Mouse (Mus musculus) thymus, postnatal 0 days (tissue): ENCODE measurements around the gene Parvb. TPM values are rescaled to one million over a fixed set of nuclear protein-coding genes. Genes with fewer than 3 reads are reported as not detected.

Source experiments
- DNase-seq: peaks from one replicate; pipeline ENCODE4 v3.0.0-alpha.2; 2015; ENCODE audit warnings: low spot score
- polyA plus RNA-seq: library from polyadenylated mRNA; unstranded; fragments of >200 nt; fragmentation: Nextera tagmentation; extraction: Ambion mirVana; gene quantifications from 2 replicates; pipeline ENCODE4 v1.2.1, GENCODE M21; 2015

Gene Parvb
- polyA plus RNA-seq, result 2.8 and 3.1 TPM in 2 replicates

DNA sequence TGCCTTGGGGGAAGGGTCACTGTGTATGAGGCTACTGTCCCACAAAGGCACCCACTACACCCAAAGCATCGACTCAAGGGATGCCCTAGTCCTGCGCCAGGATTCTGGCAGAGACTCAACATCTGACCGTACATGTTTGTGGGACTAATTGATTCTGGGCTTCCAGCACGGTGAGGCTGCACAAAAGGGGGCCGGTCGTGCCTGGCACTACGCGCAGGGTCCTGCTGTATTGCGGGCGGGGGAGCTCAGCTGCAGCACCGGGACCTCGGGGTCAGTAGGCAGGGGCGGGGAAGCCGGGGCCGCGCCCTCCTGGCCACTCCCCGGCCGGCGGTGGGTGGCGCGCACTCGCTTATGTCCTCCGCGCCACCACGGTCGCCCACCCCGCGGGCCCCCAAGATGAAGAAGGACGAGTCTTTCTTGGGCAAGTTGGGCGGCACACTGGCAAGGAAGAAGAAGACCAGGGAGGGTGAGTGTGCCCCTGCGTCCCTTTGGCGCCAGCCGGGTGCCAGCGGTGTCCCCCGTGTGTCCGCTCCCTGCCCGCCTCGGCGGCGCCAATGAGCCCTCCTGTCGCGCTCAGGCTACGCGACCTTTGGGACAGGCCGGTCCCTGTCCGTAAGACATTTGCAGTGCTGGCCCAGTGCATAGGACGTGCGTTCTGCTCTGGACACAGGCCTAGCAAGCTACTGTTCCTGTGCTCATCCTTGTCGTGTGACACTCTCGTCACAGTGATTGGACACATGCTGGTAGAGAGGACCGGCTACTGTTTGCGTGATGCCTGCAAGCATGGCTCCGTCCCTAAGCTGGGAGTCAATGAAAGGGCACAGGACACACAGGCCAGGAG lies at the start of gene Parvb:
Gene Parvb (plus strand): TSS at position 323 of the 841 bp plus-strand sequence.
- no peak for DNase-seq

DNA sequence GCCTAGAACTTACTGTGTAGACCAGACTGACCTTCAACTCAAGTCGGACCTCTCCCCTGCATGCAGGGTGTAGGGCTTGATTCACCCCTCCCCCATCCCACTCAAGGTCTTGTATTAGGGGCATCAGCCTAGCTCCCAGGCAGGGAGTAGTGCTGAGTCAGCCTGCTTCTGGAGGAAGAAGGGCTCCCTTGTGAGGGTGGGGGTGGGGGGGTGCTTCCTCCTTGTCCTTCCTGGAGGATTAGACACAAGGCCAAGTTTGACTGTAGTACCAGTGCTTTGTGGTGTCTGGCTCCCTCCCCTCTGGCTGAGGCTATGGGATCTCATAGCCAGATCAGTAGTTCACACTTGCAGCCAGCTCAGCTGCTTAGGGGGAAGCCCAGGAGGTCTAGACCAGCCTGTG lies 47.9 kb upstream of the Parvb start:
- DNase-seq, result no peak

DNA sequence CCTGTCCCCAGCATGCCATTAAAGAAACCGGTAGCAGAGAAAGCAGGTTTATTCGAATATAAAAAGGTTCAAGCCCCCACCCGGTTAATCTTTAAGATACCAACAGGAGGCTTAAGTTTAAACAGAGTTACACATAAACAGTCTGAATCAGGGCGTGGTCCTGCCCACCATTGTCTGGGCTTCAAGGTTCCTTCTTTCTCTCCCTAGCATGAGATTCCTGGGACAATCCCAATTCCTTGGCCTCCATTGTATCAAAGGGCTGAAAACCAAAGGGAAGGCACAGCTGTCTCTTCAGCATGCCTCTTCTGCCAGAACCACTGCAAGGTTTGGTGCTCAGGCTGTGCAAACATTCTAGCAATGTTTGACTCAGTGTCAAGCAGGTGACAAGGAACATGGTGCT lies 45.6 kb upstream of the Parvb start:
- no peak for DNase-seq

DNA sequence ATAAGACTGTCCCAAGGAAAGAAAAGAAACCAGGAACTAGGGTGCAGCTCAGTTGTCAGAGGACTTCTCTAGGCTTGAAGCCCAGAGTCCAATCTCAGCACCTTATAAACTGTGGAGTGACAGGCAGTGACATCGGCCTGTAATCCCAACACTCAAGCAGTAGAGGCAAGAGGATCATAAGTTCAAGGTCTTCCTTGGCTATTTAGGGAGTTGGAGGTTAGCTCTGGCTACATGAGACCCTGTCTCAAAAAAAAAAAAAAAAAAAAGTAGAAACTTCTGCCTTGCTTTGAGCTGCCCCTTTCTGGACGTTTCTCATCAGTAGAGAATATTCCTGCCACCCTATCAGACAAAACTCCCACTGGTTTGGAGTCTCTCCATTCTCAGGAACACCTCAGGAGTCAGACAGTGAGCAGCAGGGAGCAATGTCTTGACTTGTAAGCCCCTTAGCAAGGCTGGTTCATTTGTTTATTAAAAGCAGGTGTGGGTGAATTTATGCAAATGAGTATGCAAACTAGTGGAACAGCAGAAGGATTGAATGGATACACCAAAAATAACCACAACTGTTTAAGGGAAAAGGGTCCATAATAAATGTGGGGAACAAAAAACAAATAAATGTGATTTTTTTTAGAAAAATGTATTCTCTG lies 42.8 kb upstream of the Parvb start:
- DNase-seq, result no peak

DNA sequence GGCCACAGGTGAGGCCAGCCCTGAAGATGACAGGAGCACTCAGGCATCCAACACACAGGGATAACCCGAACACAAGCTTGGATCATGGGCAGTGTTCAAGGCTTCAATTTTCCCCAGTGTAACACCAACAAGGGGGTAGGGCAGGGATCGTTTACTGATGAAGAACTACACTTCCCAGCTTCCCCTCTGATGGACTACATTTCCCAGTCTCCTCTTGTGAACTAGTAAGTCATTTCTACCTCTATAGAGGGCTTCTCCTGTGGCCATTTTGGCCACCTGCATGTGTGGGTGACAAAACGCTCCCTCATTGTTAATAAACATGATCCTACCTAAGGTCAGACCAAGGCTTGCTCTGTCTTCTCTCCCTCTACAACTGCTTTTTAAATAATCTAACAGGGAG lies 42.0 kb upstream of the Parvb start:
- peak; percentile 39 for DNase-seq

DNA sequence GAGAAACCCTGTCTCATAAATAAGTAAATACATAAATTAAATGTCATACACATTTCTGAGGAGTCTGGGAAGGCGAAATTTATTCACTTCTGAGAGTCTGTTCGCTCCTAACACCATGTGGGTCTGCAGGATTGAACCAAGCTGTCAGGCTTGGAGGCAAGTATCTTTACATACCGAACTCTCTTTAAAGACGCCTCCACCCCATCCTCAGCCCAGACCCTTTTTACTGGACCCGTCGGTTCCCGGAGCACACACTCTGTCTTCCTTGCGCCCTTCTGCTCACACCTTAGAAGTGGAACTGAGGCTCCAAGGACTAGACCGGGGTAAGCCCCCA lies 40.2 kb upstream of the Parvb start:
- DNase-seq, result no peak

DNA sequence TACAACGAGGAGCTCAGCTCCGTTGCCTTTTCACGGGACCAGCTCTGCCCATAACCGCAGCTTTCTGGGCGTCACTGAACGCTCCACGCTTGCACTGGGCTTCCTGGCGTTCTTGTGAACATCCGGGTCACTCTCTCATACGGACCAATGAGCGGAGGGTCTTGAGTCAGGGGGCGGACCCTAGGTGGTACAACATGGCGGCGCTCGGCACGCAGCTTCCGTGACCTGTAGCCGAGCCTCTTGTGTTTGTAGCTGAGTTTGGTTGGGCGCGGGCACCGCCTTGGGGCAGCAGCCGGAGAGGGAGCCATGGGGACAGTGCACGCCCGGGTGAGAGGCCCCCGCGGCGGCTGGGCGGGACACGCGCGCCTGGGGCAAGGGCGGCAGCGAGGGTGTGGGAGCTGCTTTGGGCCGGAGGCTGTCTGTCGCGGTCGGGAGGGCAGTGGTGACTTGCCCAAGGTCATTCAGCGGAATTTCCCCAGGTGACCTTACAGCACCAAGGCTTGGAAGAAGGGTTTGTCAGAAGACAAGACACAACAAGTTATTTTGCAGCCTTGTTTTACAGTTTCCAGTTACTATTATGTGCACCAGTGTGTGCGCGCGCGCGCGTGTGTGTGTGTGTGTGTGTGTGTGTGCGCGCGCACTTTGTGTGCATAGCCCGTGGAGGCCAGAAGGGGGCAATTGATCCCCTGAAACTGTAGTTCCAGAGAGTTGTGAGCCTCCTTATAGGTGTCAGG lies 39.6 kb upstream of the Parvb start, which contains the start of gene Samm50:
Gene Samm50 (plus strand): TSS at position 184 of the 734 bp plus-strand sequence.
- DNase-seq, result peak; percentile 95

DNA sequence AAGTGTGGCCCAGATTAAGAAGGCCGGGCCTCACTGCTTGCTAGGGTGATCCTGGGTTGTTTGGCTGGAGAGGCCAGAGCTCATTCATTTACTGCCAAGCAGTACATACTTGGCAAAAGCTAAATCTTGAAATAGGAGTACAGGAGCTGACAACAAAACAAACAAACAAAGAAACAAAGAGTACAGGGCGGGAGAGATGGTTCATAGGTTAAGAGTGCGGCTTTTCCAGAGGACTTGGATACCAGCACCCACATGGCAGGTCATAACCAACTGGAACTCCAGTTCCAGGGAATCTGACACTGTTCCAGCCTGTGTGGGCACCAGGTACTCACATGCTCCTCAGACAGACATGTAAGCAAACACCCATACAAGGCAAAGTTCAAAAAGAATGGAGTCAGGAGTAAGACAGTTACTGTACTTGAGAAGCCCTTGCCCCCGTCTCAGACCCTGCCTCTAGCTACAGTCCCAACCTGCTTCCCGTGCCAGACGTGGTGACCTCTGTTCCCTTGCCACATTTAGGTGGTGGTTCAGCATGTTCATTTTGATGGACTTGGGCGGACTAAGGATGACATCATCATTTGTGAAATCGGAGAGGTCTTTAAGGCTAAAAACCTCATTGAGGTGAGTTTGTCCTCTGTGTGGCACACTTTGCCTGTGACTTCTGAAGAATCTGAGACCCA lies 35.2 kb upstream of the Parvb start:
- no peak for DNase-seq

DNA sequence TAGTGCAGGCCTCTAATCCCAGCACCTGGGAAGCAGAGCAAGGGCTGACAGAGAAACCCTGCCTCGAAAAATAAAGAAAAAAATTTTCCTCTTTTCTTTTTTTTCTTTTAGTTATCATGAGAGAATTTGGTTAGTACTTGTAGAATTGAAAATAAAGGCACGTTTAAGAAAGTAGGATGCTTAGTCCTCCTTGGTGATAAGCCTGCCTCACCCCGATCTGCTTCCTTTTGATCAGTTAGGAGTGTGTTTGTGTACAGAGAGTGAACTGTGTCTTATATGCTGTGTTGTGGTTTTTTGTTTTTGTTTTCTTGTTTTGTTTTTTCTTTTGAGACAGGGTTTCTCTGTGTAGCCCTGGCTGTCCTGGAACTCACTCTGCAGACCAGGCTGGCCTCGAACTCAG lies 24.5 kb upstream of the Parvb start:
- DNase-seq, result no peak

DNA sequence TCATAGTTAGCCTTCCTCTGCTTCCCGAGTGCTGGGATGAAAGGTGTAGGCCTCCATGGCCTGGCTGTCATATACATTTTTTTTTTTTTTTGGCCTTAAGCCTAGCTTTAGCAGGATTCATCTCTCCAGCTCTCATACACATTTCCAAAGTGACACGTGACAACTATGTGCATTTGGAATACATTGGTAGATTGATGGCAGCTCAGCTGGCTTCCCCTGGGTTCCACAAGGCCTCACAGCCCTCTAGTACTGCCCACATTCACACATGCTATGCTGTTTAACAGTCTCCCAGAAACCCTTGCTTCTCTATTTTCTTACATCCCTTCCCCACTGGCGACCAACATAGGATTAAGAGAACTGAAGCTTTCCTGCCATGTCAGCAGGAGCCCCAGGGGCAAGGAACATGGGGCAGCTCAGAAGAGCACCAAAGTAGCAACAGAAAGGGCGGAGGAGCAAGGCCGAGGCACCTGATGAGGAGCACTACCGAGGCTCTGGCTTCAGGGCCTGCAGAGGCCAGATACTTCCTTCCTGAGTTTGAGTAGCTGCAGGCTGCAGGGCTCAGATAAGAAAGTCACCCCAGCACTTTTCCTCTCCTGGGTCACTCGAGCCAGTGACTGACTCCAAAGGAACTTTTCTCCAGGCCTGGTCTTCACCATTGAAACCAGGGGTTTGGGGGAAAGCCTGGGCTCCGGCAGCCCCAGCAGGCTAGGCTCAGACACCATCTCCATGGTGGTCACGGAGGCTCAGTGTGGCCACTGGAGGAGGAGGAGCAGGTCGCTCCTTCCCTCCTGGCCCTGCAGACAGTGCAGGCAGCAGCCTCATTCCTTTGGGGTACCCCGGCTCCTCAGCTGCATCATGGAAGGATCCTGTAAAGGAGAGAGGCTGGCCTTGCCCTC lies 22.1 kb upstream of the Parvb start:
- no peak for DNase-seq

DNA sequence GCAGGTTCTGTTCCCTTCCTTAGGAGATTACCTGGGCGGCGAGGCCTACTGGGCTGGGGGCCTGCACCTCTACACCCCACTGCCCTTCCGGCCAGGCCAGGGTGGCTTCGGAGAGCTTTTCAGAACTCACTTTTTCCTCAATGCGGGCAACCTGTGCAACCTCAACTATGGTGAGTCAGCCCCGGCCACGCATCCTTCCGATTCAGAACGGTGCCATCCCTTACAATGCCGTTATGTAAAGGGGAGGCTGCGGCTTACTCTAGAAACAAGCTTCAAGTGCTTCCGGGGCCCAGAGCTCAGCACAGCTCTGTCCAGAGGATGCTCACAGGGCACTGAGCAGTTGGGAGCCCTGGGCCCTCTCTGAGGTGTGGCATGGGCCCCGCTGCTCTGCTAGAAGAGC lies 21.4 kb upstream of the Parvb start:
- DNase-seq, result no peak

DNA sequence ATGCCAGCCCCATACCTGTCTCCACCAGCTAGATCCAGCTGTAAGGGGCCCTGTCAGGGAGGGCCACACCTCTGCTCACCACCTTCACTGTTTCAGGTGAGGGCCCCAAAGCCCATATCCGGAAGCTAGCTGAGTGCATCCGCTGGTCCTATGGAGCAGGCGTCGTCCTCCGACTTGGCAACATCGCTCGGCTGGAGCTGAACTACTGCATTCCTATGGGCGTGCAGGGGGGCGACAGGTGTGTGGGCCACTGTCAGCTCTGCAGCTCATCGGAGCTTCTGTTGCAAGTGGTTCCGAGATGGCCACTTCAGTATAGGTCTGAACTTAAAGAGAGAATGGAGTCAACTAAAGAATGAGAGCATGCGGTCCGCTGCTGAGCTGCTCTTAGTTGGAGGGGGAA lies 20.9 kb upstream of the Parvb start:
- DNase-seq, result no peak

DNA sequence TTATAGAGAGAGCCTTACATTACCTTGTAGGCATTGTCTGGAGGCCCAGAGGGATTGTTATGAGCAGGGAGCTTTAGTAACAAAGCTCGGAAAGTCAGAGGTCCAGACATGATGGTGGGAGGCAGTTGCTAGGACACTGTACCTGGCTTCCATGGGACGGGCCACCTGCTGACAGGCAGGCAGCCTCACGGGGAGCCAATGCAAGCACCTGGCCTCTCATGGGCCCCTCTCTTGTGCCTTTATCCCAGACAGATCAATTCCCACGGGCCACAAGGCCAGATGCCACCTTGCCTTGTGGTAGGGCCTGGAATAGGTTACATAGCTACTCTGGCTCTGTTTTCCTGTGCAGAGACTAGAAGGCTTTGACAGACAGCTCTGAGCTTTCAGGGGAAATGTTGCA lies 20.3 kb upstream of the Parvb start:
- no peak for DNase-seq

DNA sequence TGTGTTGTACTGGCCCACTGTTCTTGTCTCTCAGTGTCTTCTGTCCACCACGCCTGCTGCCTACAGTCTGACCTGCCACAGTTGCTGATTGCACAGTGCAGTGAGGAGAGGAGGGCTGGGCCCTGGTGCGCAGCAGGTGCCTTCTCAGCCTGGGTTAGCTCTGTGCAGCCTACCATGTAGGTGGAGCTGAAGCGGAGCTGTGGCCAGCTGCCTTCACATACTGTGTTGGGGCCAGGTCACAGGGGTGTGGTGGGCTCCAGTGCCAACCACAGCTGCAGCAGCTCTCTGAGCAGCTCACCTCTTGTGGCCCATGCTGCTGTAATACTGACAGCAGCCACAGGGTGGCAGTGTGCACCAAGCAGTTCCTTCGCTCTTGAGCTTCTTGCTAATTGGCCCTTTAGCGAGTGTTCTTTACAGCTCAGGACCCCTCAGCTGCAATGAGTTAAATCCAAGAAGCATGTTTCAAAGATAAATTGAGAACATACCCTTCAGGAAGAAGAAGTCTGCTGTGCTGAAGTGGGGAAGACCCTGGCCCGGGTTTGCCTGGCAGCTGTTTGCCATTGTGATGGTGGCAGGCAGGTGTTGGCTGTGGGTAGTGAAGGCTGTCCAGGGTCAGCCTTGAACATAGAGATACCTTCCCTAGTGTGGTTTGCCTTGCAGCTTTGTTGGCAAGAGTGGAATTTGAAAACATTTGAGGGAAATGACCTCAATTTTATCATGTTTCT lies 19.6 kb upstream of the Parvb start:
- peak; percentile 89 for DNase-seq

DNA sequence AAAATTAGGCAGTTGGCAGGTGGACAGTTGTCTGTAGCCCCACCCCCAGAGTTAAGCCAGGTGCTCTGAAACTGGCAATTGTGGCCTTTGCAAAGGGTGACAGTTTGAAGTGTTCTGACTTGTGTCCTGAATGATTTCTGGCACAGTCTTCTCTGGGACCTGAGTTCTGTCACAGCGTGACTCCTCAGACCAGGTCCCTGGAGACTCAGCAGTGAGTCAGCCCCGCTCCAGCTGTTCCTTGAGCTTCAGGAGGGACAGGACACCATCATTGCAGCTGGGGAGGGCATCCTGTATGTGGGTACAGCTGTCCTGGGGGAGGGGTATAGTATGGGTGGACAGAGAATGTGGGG lies 19.1 kb upstream of the Parvb start:
- DNase-seq, result no peak

DNA sequence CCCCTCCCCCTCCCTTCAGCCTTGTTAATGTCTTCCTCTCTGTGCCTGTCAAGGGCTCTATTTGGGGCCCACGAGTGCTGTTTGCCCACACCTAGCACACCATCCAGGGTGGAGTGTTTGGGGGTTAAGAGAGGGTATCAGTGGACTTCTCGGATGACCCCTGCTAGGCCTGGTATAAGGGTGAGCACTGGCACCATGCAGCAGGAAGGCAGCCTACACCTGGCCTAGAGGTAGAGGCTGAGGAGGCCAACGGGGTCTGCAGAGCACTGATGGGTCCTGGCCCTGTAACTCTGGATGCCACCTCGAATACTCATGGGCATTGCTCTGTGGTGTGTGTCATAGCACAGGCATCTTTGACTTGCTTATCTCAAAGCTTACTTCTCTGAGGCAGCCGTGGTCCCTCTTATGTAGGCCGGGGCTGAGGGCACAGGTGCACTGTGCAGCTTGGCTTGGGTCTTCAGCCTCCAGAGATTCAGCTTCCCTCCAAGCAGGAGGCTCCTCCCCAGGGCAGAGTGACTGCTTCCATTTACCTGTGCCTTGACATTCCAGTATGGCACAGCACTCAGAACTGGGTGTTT lies 18.6 kb upstream of the Parvb start:
- DNase-seq, result no peak

DNA sequence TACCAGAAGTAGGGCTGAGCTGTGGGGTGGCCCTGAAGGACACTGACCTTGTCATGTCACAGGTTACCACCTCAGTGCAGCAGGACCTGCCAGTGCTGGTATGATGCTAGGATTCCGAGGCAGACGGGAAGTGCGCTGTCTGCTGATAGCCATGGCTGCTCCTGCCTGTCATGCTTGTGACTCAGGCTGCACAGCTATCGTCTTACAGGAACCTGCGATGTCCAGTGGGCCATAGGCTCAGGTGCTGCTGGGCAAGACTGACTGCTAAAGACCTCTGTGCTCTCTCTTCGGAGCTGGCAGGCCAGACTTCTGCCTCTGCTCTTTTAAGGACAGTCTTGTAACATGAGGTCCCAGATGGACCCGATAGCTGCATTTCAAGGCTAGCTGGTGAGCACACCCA lies 17.4 kb upstream of the Parvb start:
- no peak for DNase-seq

DNA sequence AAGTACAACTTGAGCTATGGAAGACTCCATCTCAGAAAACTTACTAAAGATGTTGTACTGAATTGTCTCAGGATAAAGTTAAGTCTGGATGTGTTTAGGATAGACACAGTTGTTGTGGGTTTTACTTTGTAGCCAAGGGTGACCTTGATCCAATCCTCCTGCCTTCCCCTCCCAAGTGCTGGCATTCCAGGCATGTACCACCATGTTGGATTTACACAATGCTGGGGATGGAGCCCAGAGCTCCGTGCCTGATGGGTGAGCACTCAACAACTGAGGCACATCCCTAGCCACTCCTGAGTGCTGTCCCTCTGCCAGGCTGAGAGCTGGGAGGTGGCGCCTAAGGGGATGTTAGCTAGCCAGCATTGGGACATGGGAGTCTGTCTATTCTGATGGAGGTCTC lies 16.6 kb upstream of the Parvb start:
- no peak for DNase-seq

DNA sequence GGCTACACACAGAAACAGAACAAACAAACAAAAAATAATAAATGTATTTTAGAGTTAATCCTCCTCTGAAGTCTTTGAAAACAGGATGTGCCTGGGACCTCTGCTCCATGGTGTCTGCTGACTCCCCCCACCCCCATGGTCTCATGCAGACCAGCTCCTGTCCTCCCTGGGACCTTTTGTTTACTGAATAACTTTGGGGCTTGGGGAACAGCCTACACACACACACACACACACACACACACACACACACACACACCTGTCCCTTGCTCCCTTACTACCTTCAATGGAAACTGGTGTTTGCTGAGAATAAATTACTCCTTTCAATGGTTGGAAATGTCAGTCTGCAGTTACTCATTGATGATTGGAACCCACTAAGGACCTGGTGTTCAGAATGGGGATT lies 15.8 kb upstream of the Parvb start:
- DNase-seq, result no peak
